Mouse (Mus musculus) CD4-positive naive resting alpha-beta T cell, adult 76 days (primary cell): ENCODE measurements around the gene Samd1. TPM values are rescaled to one million over a fixed set of nuclear protein-coding genes. Genes with fewer than 3 reads are reported as not detected.

ENCODE experiments used
- total RNA-seq: library from RNA; stranded (reverse); gene quantifications from one replicate; pipeline ENCODE4 v1.2.4, GENCODE M21; 2023

Gene Samd1
- total RNA-seq: 42.4 TPM

GRCm38 (mm10) chr8:83997511-83998141, at the start of gene Samd1:
TSS of gene Samd1 (plus strand) at chr8:83997672.

GRCm38 (mm10) chr8:83955106-83955957, 42.1 kb upstream of the Samd1 start, which contains the start of the genes Gm10644 and Asf1b:
TSS of gene Gm10644 (minus strand) at chr8:83955205.
TSS of gene Asf1b (plus strand) at chr8:83955507.

GRCm38 (mm10) chr8:83972150-83973120, 25.0 kb upstream of the Samd1 start, which contains the start of gene Prkaca:
TSS of gene Prkaca (plus strand) at chr8:83972993.

GRCm38 (mm10) chr8:84001281-84002000, 4.0 kb downstream of the Samd1 start, which contains the start of gene 1700067K01Rik:
TSS of gene 1700067K01Rik (plus strand) at chr8:84001502.

GRCm38 (mm10) chr8:84011705-84012498, 14.4 kb downstream of the Samd1 start, which contains the start of gene 2210011C24Rik:
TSS of gene 2210011C24Rik (minus strand) at chr8:84012171.

GRCm38 (mm10) chr8:84021096-84021495, 23.6 kb downstream of the Samd1 start, which contains the start of gene Palm3:
TSS of gene Palm3 (plus strand) at chr8:84021471.

GRCm38 (mm10) chr8:84042066-84042947, 44.8 kb downstream of the Samd1 start, which contains the start of gene Il27ra:
TSS of gene Il27ra (minus strand) at chr8:84042589.

GRCm38 (mm10) chr8:84044900-84045299, 47.4 kb downstream of the Samd1 start, which contains the start of gene Rln3:
TSS of gene Rln3 (minus strand) at chr8:84045000.

Other genes with a start within 250 kb of the Samd1 start
- gene Adgrl1, start 97.6 kb upstream of the Samd1 start, total RNA-seq: 59.2 TPM
- gene Gm10644, start 42.5 kb upstream of the Samd1 start, total RNA-seq: 0.53 TPM
- gene Asf1b, start 42.2 kb upstream of the Samd1 start, total RNA-seq: 3.9 TPM
- 37.1 TPM for gene Prkaca, start 24.7 kb upstream of the Samd1 start, total RNA-seq
- not detected for gene 1700067K01Rik, start 3.8 kb downstream of the Samd1 start, total RNA-seq
- gene 2210011C24Rik, start 14.5 kb downstream of the Samd1 start, total RNA-seq: not detected
- gene Palm3, start 23.8 kb downstream of the Samd1 start, total RNA-seq: not detected
- gene Il27ra, start 44.9 kb downstream of the Samd1 start, total RNA-seq: 187 TPM
- not detected for gene Rln3, start 47.3 kb downstream of the Samd1 start, total RNA-seq
- 2.9 TPM for gene Gm10643, start 67.5 kb downstream of the Samd1 start, total RNA-seq
- 113 TPM for gene Rfx1, start 69.2 kb downstream of the Samd1 start, total RNA-seq
- gene Dcaf15, start 107.1 kb downstream of the Samd1 start, total RNA-seq: 63.6 TPM
- 4.2 TPM for gene Podnl1, start 128.3 kb downstream of the Samd1 start, total RNA-seq
- 30.3 TPM for gene Cc2d1a, start 150.3 kb downstream of the Samd1 start, total RNA-seq
- gene 4930432K21Rik, start 150.4 kb downstream of the Samd1 start, total RNA-seq: 2.7 TPM
- gene Nanos3, start 187.5 kb downstream of the Samd1 start, total RNA-seq: not detected
- 36.1 TPM for gene Zswim4, start 239.4 kb downstream of the Samd1 start, total RNA-seq